Mouse (Mus musculus) small intestine, adult 2 months (tissue): ENCODE measurements at regions not wholly inside any gene's neighbourhood (a gene's known extent, or its start where the extent isn't known, plus 50 kb on each side); places are given as distances from the start of the nearest gene placed in this dataset.

Experiments
- CTCF ChIP-seq: fragments of 200-500 bp; IDR thresholded peaks from 2 replicates; pipeline ENCODE4 v1.5.1; 2012; ENCODE audit warnings: low read depth, mild to moderate bottlenecking, control low read depth, inconsistent platforms, low read length, moderate library complexity, mixed read lengths; ENCODE audit not compliant: insufficient replicate concordance, insufficient read length; ENCODE audit errors: extremely low read depth
- POLR2A ChIP-seq: fragments of 200-500 bp; IDR thresholded peaks from 2 replicates; pipeline ENCODE4 v1.6.1; 2012; ENCODE audit warnings: low read depth, mild to moderate bottlenecking, control low read depth, inconsistent platforms, low read length, moderate library complexity

- no peak for TF ChIP-seq CTCF
- TF ChIP-seq POLR2A, result no peak
These were observed 251.2 kb upstream of the Spred2 start for GRCm38 (mm10) chr11:19673012-19673411.
